Mouse (Mus musculus) layer of hippocampus, postnatal 10 days (tissue): Measurements from ENCODE around the gene Mapk10. TPM values are rescaled to one million over a fixed set of nuclear protein-coding genes. Genes with fewer than 3 reads are reported as not detected.

Source experiments
- DNase-seq, 2 experiments: peaks; one replicate each; pipeline ENCODE4 v3.0.0; 2021; ENCODE audit warnings: low spot score in 2 of 2
- long read RNA-seq: library from polyadenylated mRNA; stranded (forward); transcript quantifications from one replicate; pipeline ENCODE4 v2.0.0, GENCODE M21; 2023
- total RNA-seq, 2 experiments: library from RNA; stranded (reverse); gene quantifications; 2 replicates each; pipeline ENCODE4 v1.2.3; 2021

Mapk10 gene
- 100 to 1,000 TPM; 298 to 310 TPM for total RNA-seq
- long read RNA-seq, full-length matches to known transcripts, result 46 of 131 reads
- long read RNA-seq, partial matches to known transcripts, result 17 of 131 reads
- long read RNA-seq, other reads (novel, unspliced or antisense), result 68 of 131 reads

DNA sequence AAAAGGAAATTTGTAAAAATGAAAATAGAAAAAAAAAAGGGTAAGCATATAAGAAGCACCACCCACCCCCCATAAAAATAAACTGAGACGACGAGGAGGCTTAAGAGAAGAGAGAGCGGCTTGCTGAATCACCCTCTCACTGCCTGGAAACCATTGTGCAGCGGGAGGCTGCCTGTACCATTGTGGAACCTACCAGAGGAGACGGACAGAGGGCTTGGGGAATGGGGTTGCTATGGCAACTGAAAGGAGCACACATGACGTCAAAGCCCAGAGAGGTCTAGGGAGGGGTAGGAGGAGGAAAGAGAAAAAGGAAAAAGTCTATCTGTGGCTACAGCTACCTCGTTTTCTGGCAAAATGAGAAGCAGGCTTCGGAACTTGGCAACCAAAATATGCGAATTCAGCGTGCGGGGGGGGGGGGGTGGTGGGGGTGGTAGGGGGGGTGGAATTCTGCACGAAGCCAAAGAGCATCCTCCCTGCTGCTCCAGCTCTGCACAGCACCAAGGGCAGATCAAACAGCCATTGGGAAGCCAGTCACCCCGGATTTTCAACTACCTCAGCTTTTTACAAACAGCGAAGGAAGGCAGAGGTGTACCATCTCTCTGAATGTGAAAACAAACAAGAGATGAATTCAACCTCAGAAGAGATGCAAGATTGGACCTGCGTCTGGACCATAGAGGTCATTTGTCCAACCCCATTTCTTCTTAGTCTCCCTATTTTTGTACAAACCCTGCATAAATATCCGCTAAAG lies at the start of gene Mapk10:
TSS of gene Mapk10 (minus strand) at position 234 of the 748 bp plus-strand sequence.
- DNase-seq, result peak; percentile 74 to 79

DNA sequence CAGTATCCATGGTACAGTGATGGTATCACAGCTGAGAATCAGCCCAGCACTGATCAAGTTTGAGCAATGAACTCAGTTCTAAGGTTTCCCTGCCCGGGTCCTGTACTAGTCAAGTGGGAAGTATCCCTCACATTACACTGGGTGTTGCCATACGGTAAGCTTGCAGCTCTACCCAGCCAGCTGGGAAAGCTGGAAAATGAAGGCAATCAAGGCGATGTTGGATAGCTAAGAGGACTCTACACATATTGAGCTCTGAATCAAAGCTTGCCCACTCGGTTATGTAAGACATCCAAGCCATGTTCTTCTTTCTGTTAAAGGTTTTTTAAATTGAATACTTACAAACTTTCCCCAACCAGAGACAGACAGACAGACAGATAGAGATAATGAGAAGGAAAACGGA lies 45.0 kb upstream of the Mapk10 start:
- no peak for DNase-seq

DNA sequence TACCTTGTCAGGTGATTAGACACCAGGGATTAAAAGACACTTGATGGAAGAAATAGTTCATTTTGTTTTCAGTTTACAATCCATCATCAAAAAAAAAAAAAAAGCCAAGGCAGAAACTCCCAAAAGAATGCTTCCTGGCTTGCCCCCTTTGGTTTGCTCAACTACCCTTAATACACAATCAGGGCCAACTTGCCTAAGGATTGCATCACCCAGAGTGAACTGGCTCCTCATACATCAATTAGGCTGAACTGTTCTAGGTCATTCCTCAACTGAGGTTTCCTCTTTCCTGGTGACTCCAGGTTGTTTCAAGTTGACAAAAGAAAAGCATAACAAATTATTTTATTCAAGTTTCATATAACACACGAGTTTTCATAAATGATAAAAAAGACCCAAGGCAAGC lies 31.3 kb upstream of the Mapk10 start:
- DNase-seq, result no peak

DNA sequence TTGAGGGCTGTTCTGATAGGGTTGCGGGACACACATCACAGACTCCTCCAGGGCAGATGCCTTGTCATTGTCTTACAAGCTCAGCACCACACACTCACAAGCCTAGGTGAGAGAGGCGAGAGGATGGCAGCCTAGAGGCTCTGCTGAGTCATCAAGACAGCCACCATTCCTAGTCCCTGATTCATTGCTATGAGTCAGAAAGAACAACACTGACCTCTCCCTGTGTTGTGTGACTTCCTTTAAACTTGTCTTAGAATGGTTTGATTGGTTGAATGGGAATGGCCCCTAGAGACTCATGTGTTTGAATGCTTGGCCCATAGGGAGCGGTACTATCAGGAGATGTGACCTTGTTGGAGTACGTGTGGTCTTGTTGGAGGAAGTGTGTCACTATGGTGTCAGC lies 20.7 kb upstream of the Mapk10 start:
- no peak for DNase-seq

DNA sequence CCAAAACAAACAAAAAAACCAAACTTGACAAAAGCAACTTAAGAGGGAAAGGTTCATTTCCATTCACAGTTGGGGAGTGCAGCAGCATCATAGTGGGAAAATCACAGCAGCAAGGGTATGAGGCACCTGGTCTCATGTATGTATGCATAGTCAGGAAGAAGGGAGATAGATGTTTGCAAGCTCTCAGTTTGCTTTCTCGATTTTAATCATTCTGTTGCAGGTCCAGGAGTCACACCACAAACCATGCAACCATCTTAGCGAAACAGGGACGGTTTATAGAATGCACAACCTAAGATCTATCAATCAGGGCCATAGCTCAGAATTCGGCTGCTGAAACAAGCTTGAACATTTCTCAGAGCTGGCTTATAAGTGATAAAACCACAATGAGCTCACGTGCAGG lies 19.2 kb upstream of the Mapk10 start:
- DNase-seq, result no peak

DNA sequence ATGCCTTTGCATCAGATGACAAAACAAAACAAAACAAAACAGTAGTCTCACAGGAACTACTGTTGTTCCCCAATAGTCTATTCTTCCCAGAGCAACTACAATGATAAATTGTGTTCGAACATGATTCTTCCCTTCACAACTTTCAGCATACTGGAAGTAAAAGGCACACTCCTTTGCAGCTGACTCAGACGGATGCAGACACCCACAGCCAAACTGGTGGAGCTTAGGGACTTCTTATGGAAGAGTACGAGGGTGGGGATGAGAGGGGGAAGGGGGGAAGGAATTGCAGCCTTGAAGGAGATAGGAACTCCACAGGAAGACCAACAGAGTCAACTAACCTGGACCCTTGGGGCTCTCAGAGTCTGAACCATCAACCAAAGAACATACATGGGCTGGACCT lies 18.2 kb upstream of the Mapk10 start:
- DNase-seq, result no peak

DNA sequence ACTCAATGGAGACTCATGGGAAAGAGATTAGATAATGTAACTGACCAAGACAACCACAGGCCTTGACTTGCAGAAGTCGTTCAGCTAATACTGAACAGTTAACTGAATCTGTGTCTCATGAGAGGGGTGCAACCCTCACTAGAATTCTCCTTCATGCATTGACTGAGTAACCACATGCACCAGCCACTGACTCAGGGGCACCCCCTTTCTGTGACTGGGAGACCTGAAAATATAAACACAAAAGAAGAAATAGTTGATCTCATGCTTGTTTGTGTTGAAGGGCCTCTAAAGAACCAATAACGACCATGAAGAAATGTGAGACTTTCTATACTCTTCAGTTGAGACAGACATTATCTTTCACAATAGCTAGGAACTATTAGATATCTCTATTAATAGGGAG lies 10.9 kb upstream of the Mapk10 start:
- DNase-seq, result no peak

DNA sequence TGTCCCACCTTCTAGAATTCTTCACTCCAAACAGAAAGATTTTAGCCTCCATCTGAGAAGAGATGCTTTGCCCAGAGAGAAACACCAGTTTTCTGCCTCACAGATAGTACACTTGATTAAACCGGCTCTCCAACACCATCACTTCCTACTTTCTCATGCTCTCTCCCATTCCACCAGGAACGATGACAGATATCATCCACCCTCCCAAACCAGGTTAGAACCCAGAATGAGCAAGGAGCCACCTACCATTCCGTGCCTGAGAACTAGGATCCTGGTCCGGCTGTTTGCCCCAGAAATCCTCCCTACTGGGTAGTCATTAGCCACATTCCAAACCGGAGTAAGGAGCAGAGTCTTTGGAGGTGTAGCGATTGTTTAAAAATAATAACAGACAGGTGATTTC lies 490 bp downstream of the Mapk10 start:
- DNase-seq, result peak in 1 of 2 experiments; percentile 36

DNA sequence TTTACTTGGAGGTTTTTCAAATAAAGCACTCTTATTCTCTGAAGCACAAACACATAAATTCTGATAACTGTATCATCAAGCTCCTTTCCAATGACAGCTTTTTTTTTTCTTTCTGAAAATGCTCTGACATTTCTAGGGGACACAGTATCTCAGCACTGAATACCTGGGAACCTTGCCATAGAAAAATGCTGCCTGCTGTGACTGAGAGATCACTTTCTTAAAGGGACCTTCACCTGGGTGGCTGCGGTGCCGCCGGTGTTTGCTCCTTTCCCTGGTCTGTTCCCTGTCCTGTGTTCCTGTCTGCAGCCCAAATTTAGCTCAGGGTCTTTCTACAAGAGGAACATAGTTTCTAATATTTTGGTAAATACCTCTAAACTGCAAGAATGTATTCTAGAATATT lies 1.1 kb downstream of the Mapk10 start:
- no peak for DNase-seq

DNA sequence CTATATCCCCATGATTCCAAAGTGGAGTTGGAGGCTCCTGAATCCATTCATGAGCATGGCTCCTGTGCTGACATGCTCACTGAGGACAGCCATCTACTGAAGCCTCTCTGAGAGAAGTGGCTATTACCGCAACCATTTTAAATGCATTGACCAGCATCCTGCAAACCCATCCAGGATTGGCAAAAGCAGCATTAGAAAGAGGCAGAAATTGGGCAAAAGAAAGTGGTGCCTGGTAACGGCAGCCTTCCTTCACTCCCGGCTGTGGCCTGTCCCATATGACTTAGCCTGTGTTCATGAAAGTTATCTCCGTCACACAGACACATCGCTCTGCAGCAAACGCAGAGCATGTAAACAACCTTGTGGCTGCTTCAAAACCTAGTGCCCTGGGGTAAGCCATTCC lies 1.6 kb downstream of the Mapk10 start:
- peak; percentile 25 to 45 for DNase-seq

DNA sequence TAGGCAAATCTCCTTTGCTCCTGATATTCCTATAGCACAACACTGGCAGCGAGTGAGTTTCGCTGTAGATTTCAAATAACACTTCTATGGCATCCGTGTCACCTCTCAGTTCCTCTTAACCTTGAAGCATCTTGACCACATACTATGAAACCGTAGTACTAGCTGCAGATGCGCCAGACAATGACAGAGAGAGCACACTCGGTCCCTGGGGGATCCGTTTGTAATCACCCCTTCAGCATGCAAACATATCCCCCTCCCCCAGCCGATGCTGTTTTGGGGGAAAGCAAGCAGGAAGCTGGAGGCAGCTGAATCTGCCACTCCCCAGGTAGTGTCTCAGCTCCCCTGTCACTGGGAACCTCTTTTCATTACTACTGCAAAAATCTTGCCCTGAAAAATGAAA lies 2.3 kb downstream of the Mapk10 start:
- DNase-seq, result peak; percentile 34 to 56

DNA sequence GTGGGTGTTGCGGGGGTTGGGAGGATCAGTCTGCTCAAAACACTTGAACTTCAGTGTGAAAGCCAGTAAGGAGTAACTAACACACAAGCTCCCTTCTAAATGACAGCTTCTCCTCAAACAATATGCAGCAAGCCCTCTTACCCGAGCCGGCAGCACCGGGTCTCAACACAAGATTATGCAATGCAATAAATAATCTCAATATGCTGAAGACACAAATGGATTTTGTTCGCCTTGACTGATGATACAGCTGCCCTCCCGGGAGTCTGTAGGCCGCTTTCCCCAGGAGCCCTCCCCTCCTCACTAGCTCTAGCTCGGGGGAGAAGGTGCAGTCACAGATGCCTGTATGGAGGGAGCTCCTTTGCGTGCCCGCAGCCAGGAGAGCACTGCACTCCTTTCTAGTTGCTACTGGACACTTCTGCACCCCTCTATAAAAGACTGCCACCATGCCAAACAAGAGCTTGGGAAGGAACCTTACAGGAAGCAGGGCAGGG lies 3.1 kb downstream of the Mapk10 start:
- DNase-seq, result peak; percentile 33 to 46

DNA sequence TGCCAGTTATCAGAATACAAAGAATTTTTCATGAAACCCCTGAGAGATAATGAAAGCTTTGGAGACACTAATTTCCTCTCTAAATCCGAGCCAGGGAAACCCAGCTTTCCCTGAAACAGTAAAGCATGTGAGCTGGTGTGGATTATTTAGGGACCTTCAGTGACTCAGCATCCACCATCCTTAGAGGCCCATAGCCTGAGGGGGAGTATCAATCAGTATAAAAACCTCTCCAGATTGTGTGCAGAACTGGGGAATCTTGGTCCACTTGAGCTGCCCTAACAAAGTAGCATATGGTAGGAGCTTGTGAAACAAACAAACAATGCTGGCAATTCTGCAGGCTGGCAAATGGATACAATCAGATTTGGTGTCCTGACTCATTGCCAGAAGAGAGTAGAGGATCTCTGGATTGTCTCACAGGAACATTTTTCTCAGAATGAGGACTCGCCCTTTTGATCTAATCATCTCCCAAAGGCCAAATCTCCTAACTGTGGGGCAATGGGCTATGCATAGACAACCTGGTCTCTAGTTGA lies 13.3 kb downstream of the Mapk10 start:
- DNase-seq, result no peak

DNA sequence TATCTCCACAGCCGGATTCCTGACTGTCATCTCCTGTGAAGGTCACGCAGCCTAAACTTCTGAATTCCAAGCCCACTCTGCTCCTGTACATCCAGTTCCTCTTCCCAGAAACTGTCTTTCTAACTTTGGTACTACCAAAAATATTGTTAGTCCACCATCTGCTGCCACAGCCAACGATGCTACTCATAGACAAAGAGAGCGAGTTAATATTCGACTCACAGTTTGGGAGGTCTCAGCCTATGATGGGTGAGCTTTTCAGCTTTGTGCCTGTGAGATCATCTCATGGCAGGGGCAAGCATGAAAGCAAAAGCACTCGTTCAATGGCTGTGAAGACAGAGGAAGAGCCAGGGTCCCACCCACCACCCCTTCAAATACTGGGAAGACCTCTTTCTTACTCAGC lies 16.6 kb downstream of the Mapk10 start:
- DNase-seq, result no peak

DNA sequence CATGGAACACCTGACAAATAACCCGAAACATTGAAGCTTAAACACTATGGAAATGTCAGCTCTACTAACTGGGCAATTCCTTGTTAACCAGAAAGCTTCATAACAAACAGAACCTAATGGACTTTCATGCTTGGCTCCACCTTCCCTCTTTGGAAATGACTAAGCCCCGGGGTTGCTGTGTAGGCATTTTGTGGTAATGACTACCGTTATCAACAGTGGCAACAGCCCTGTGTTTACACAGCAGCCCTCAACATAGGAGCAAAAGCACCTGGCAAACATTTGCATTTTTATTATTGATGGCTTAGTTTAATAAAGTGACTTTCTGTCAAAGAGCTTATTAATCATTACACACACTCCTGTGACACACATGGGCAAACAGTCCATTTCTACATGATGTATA lies 17.4 kb downstream of the Mapk10 start:
- no peak for DNase-seq

DNA sequence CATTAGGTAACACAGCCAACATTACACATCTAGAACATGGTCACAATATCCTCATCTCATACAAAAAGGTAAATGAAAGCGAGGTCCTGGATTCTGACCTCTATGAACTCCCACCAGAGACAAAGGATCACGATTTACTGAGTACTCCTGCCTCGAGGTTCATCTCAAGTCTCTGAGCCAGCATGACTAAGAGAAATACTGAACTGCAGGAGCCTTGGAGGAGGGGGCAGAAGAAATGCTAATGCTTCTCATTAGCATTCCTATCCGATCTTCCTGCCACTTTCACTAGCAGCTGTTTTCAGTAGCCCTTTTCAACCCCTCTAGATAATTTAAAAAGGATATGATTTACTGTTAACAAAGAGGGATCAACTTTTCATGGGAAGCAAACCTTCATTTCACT lies 19.6 kb downstream of the Mapk10 start:
- DNase-seq, result no peak

DNA sequence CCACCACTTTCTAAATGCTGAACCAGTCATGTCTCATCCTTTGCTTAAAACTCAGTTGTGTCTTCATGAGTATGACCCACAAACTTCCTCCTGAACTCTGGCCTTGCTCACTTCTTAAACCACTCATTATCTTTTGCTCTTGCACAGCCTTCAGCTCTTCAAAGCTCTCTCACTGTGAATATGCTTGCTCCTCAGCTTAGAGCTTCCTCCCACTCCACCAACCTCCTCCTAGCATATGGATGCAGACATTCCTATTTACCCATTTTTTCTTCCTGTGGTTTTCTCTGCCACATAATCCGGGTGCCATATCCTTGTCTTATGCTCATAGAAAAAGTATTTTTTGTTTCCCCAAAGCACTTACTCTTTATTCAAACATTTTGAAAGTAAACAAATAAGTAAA lies 26.9 kb downstream of the Mapk10 start:
- no peak for DNase-seq

DNA sequence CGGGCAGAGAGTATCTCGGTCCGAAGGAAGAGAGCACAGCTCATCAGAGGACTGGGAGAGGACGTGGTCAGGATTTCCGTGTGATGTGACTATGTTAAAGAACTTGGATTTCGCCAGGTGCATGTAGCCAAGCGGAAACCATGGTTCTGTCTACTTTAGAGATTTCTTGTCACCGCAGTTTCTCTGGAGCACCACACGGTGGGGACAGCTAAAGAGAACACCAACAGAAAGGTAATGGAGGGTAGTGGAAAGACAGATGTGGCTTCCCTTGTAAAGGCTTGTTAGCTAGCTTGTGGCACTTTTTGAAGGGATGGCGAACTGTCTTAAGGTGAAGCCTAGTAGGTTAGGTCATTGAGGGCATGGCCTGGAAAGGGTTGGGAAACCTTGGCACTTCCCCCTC lies 29.5 kb downstream of the Mapk10 start:
- no peak for DNase-seq

DNA sequence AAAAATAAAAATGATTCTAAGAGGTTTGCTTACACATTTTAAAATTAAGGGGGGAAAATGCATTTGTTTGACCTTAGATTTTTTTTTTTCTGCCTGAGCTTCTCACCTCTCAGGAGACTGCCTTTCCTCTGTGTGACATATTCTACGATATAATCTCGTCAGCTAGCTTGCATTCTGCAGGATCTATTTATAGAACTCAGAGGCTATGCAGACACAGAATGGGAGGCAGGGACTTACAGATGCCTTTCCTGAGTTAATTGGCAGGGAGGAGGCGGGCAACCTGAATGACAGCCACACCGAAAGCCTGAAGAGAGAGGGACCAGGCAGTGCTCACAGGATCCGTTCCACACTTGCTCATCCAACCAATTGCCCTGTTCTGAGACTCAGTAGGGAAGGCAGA lies 34.1 kb downstream of the Mapk10 start:
- no peak for DNase-seq

DNA sequence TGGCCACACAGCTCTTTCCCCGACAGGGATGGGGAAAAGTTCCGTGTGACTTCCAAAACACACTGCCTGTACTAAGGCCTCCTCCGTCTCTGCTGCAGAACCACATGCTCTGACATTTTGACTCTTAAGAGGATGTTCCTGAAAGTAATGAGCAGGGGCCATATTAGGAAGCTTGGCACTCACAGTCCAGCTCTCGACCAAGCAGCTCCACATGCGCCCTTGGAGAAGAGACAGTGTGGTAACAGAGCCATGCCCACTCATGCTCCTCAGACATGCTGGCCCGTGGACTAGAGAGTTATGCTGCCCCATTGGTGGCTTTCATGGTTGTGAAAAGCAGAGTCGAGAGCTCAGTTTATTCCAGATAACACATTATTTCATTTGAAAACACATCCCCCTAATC lies 35.1 kb downstream of the Mapk10 start:
- no peak for DNase-seq

DNA sequence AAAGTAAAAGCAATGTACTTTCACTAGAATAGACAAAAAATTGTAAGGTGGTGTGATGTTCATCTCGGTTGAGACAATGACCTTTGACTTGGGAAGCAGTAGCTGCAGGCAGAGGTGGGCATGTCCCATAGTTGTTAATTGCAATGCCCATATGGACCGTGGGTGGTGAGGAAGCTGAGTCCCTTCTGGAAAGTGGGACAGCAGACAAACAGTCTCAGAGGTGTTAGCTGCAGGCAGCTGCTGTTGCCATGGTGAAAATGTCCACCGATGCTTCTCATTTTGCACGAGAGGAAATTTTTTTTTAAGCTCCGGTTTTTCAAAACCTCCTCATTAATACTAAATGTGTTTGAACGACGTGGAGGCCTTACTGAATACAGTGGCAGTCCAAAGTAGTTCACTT lies 36.5 kb downstream of the Mapk10 start:
- DNase-seq, result no peak

DNA sequence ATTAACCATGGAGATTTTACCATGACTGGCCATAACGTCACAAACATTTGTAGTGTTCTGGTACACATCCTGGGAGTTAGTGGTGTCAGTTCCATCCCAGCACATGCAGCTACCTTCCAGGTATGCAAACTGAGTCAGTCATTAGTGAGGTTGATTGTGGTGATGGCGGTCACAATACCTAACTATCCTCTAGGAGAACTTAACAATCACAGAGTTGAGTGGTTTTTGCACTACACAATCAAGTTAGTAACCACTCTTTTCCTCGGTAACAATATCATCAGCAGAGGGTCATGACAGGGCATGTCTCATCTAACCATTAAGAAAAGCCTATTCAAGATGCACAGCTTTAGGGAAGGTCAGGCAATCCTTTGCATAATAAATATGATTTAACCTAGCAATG lies 39.9 kb downstream of the Mapk10 start:
- no peak for DNase-seq

DNA sequence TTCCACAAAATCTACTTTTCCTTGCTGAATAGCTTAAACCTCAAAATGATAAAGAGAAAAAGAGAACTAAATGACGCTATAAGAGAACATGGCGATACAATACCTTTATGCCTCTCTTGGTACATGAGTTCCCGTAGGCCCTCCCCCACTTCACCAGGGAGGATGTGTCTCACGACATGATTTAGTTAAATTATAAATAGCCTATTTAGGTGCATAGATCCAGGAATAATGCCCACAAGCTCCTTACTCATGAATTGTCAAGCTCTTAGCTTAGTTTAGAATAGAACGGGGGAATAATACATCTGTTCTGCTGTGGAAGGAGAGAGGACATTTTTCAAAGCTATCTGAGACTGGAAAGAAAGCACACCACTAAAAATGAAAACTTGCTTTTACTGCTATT lies 43.8 kb downstream of the Mapk10 start:
- no peak for DNase-seq
